Mouse (Mus musculus): ENCODE data around the gene Kif1b. TPM values are rescaled to one million over a fixed set of nuclear protein-coding genes. Genes with fewer than 3 reads are reported as not detected.

The Kif1b gene
- 46.3 TPM for polyA plus RNA-seq (2017; shearing (Covaris generic))

GRCm38 (mm10) chr4:149307596-149308490, at the start of gene Kif1b:
Gene Kif1b (minus strand): TSS chr4:149307693.

DNA sequence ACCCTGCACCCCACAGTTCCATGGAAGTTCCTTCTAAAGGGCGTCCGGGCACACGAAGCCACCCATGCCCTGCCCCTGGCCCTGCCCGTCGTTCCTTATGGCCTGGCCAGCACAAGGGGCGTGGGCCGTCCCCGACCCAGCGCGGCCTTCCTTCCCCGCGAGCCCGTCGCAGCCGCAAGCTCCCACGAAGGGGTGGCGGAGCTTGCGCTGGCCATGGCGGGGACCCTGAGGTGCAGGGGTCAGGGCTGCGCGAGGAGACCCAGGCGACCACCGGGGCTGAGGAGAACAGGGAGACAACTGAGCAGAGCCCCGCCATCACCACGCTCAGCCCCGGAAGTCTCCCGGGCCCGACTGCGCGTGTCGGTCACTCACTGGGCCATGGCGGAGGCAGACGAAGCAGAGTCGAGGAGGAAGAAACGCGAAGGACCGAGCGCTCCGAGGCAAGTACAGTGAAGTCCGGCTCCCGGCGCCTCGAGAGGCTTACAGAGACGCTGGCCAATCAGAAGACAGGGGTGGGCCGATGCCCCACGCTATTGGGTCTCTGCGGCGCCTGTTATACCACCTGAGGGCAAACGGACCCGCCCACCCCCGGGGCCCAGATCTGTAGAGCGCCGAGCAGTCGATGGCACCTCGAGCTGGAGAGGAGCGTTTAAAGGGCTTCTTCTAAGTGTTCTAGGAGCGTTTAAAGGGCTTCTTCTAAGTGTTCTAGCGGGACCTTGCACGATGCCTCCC, 141.1 kb downstream of the Kif1b start, which contains the start of gene Pgd:
TSS of gene Pgd (minus strand) at position 557 of the 732 bp plus-strand sequence.

GRCm38 (mm10) chr4:149136982-149137770, 170.3 kb downstream of the Kif1b start, which contains the start of gene Cenps:
Gene Cenps (minus strand): TSS chr4:149137629.

DNA sequence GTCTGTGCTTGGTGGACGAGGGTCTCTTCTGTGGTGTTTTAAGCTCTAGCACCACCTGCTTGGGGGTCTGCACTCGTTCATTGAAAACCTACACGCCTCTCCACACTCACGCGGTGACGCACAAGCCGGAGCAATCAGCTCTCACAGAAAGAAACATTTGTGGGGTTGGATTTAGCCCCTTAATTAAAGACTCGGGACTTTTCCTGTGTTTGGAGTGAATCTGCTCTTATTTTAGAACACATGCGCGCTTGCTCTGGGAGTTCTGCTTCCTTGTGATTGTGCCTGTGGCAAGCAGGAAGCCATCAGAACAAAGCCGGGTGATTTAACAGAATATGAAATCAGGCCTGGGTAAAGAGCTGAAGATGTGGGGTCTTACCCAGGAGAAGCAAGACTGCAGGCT, 180.8 kb downstream of the Kif1b start, which contains the start of gene Cort:
TSS of gene Cort (minus strand) at position 101 of the 400 bp plus-strand sequence.

Other genes starting within 250 kb of the Kif1b start
- 34.5 TPM for gene Pex14, start 207.8 kb downstream of the Kif1b start, polyA plus RNA-seq (2017; shearing (Covaris generic))
- gene Dffa, start 203.5 kb downstream of the Kif1b start, polyA plus RNA-seq (2017; shearing (Covaris generic)), result 25.7 TPM
- gene Cort, start 180.9 kb downstream of the Kif1b start, polyA plus RNA-seq (2017; shearing (Covaris generic)), result not detected
- 2.2 TPM for gene Cenps, start 170.1 kb downstream of the Kif1b start, polyA plus RNA-seq (2017; shearing (Covaris generic))
- 39.1 TPM for gene Pgd, start 140.9 kb downstream of the Kif1b start, polyA plus RNA-seq (2017; shearing (Covaris generic))
- gene Ube4b, start 119.1 kb upstream of the Kif1b start, polyA plus RNA-seq (2017; shearing (Covaris generic)), result 33.5 TPM
- gene Rbp7, start 147.3 kb upstream of the Kif1b start, polyA plus RNA-seq (2017; shearing (Covaris generic)), result not detected
- not detected for gene Tmem274, start 169.7 kb upstream of the Kif1b start, polyA plus RNA-seq (2017; shearing (Covaris generic))
- 4.8 TPM for gene Nmnat1, start 177.5 kb upstream of the Kif1b start, polyA plus RNA-seq (2017; shearing (Covaris generic))
- gene Lzic, start 177.5 kb upstream of the Kif1b start, polyA plus RNA-seq (2017; shearing (Covaris generic)), result 20.3 TPM
- gene Ctnnbip1, start 210.5 kb upstream of the Kif1b start, polyA plus RNA-seq (2017; shearing (Covaris generic)), result 3.5 TPM